Mouse (Mus musculus): Measurements from ENCODE around the gene Tmem270.

- TF ChIP-seq POLR2A (IDR thresholded peaks at IDR 0.05; ENCODE audit: control insufficient read depth, extremely low read depth, insufficient read depth, low read length, poor library complexity) (no peak), CTCF (IDR thresholded peaks at IDR 0.05; ENCODE audit: borderline replicate concordance, control insufficient read depth, extremely low read depth, insufficient read depth, low read length, poor library complexity) (no peak)
Observed at GRCm38 (mm10) chr5:134888505-134888904, 18.0 kb downstream of the Tmem270 start.

All from thymus, adult 2 months (tissue).